Mouse (Mus musculus): Measurements from ENCODE around the gene Utp3. TPM values are rescaled to one million over a fixed set of nuclear protein-coding genes. Genes with fewer than 3 reads are reported as not detected.
"Not testable (repeated sequence)": the region's sequence is repeated elsewhere in the genome, so short reads cannot be mapped to it uniquely, and the experiment has no call there.

The Utp3 gene
- polyA plus RNA-seq (2012; rRNA removed): 25.1 and 27.5 TPM in 2 replicates

- peak; percentile 57 for TF ChIP-seq CTCF (IDR thresholded peaks at IDR 0.05; ENCODE audit: extremely low read depth, insufficient read depth, low read length)
- peak; percentile 73; the same call in 1 of the 2 replicates for TF ChIP-seq POLR2A (IDR thresholded peaks at IDR 0.05; ENCODE audit: extremely low read depth, insufficient read depth, low read length)
- Histone ChIP-seq H3K4me1 (ENCODE audit: control insufficient read depth, insufficient read depth, low read length) (peaks cover 7% of the 10 kb centered on the region; the same call in 1 of the 2 replicates), H3K4me3 (ENCODE audit: insufficient read depth, low read length) (peak within 1 kb of the TSS; percentile 93), H3K27ac (ENCODE audit: insufficient read depth, low read length) (peak within 1 kb of the TSS; percentile 58)
Observed at GRCm38 (mm10) chr5:88554086-88554886, at the start of gene Utp3. TSS of gene Utp3 (plus strand) at chr5:88554462.

- TF ChIP-seq CTCF (IDR thresholded peaks at IDR 0.05; ENCODE audit: extremely low read depth, insufficient read depth, low read length) (no peak), POLR2A (IDR thresholded peaks at IDR 0.05; ENCODE audit: extremely low read depth, insufficient read depth, low read length) (no peak)
- H3K4me1 ChIP-seq (ENCODE audit: control insufficient read depth, insufficient read depth, low read length): no peaks in the 10 kb centered on the region
- H3K27ac ChIP-seq (ENCODE audit: insufficient read depth, low read length): no peak overlapping the region
- no peak overlapping the region for H3K4me3 ChIP-seq (ENCODE audit: insufficient read depth, low read length)
Observed at GRCm38 (mm10) chr5:88508555-88508954, 45.7 kb upstream of the Utp3 start.

GRCm38 (mm10) chr5:88508990-88509389 is 45.3 kb upstream of the Utp3 start:
- TF ChIP-seq CTCF (IDR thresholded peaks at IDR 0.05; ENCODE audit: extremely low read depth, insufficient read depth, low read length) (no peak), POLR2A (IDR thresholded peaks at IDR 0.05; ENCODE audit: extremely low read depth, insufficient read depth, low read length) (no peak)
- Histone ChIP-seq H3K4me3 (ENCODE audit: insufficient read depth, low read length) (no peak overlapping the region), H3K27ac (ENCODE audit: insufficient read depth, low read length) (no peak overlapping the region), H3K4me1 (ENCODE audit: control insufficient read depth, insufficient read depth, low read length) (no peaks in the 10 kb centered on the region)

GRCm38 (mm10) chr5:88519232-88519631 is 35.0 kb upstream of the Utp3 start:
- TF ChIP-seq POLR2A (IDR thresholded peaks at IDR 0.05; ENCODE audit: extremely low read depth, insufficient read depth, low read length): no peak
- TF ChIP-seq CTCF (IDR thresholded peaks at IDR 0.05; ENCODE audit: extremely low read depth, insufficient read depth, low read length): peak; percentile 46; the same call in 1 of the 2 replicates
- H3K4me1 ChIP-seq (ENCODE audit: control insufficient read depth, insufficient read depth, low read length): no peaks in the 10 kb centered on the region
- H3K27ac ChIP-seq (ENCODE audit: insufficient read depth, low read length): no peak overlapping the region
- no peak overlapping the region for H3K4me3 ChIP-seq (ENCODE audit: insufficient read depth, low read length)

GRCm38 (mm10) chr5:88527657-88528056 is 26.6 kb upstream of the Utp3 start, which contains the start of gene Jchain:
TSS of gene Jchain (minus strand) at chr5:88527891.
- Histone ChIP-seq H3K4me1 (ENCODE audit: control insufficient read depth, insufficient read depth, low read length) (no peaks in the 10 kb centered on the region), H3K4me3 (ENCODE audit: insufficient read depth, low read length) (no peak within 1 kb of the TSS), H3K27ac (ENCODE audit: insufficient read depth, low read length) (no peak within 1 kb of the TSS)
- TF ChIP-seq CTCF (IDR thresholded peaks at IDR 0.05; ENCODE audit: extremely low read depth, insufficient read depth, low read length) (no peak), POLR2A (IDR thresholded peaks at IDR 0.05; ENCODE audit: extremely low read depth, insufficient read depth, low read length) (no peak)

- H3K4me1 ChIP-seq (ENCODE audit: control insufficient read depth, insufficient read depth, low read length): no peaks in the 10 kb centered on the region
- TF ChIP-seq POLR2A (IDR thresholded peaks at IDR 0.05; ENCODE audit: extremely low read depth, insufficient read depth, low read length) (no peak), CTCF (IDR thresholded peaks at IDR 0.05; ENCODE audit: extremely low read depth, insufficient read depth, low read length) (no peak)
- no peak overlapping the region for H3K4me3 ChIP-seq (ENCODE audit: insufficient read depth, low read length)
- no peak overlapping the region for H3K27ac ChIP-seq (ENCODE audit: insufficient read depth, low read length)
Observed at GRCm38 (mm10) chr5:88530908-88531307, 23.4 kb upstream of the Utp3 start.

- H3K4me3 ChIP-seq (ENCODE audit: insufficient read depth, low read length): no peak overlapping the region
- no peak for TF ChIP-seq POLR2A (IDR thresholded peaks at IDR 0.05; ENCODE audit: extremely low read depth, insufficient read depth, low read length)
- TF ChIP-seq CTCF (IDR thresholded peaks at IDR 0.05; ENCODE audit: extremely low read depth, insufficient read depth, low read length): no peak
- no peaks in the 10 kb centered on the region for H3K4me1 ChIP-seq (ENCODE audit: control insufficient read depth, insufficient read depth, low read length)
- no peak overlapping the region for H3K27ac ChIP-seq (ENCODE audit: insufficient read depth, low read length)
Observed at GRCm38 (mm10) chr5:88534697-88535096, 19.6 kb upstream of the Utp3 start.

- no peak overlapping the region for H3K4me3 ChIP-seq (ENCODE audit: insufficient read depth, low read length)
- TF ChIP-seq CTCF (IDR thresholded peaks at IDR 0.05; ENCODE audit: extremely low read depth, insufficient read depth, low read length): no peak
- TF ChIP-seq POLR2A (IDR thresholded peaks at IDR 0.05; ENCODE audit: extremely low read depth, insufficient read depth, low read length): no peak
- no peaks in the 10 kb centered on the region for H3K4me1 ChIP-seq (ENCODE audit: control insufficient read depth, insufficient read depth, low read length)
- H3K27ac ChIP-seq (ENCODE audit: insufficient read depth, low read length): no peak overlapping the region
Observed at GRCm38 (mm10) chr5:88540845-88541244, 13.4 kb upstream of the Utp3 start.

GRCm38 (mm10) chr5:88542651-88543282 is 11.5 kb upstream of the Utp3 start:
- Histone ChIP-seq H3K27ac (ENCODE audit: insufficient read depth, low read length) (no peak overlapping the region), H3K4me3 (ENCODE audit: insufficient read depth, low read length) (no peak overlapping the region), H3K4me1 (ENCODE audit: control insufficient read depth, insufficient read depth, low read length) (no peaks in the 10 kb centered on the region)
- TF ChIP-seq CTCF (IDR thresholded peaks at IDR 0.05; ENCODE audit: extremely low read depth, insufficient read depth, low read length): peak; percentile 40; the same call in 1 of the 2 replicates
- no peak for TF ChIP-seq POLR2A (IDR thresholded peaks at IDR 0.05; ENCODE audit: extremely low read depth, insufficient read depth, low read length)

GRCm38 (mm10) chr5:88544411-88544810 is 9.9 kb upstream of the Utp3 start:
- H3K4me3 ChIP-seq (ENCODE audit: insufficient read depth, low read length); H3K27ac ChIP-seq (ENCODE audit: insufficient read depth, low read length); H3K4me1 ChIP-seq (ENCODE audit: control insufficient read depth, insufficient read depth, low read length): not testable (repeated sequence)

Measured in cortical plate, adult 2 months (tissue).